Mouse (Mus musculus) kidney, postnatal 36 days (tissue): ENCODE measurements around the gene Tmem169.

Source experiments
- DNase-seq, 2 experiments: peaks; one replicate each; pipeline ENCODE4 v3.0.0; 2021 to 2022; ENCODE audit warnings: mixed read lengths in 2 of 2

Gene Tmem169

DNA sequence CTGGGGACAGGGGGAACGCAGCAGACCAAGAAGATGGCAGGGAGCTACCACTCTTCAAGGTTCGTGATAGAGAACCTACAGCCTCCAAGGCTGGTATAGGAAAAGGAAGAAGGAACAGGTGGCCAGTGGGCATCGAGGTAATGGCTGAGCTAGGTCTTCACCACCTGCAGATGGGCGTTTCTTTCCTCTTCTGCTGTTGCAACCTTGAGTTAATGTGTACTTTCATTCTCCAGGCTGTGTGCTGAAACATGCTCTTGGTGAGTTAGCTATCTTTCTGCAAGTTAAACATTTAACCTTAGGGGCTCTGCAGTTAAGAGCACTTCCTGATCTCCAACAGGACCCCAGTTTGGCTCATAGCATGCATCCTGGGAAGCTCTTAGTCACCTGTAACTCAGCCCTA lies 3.7 kb downstream of the Tmem169 start:
- DNase-seq: peak; percentile 51 to 77

DNA sequence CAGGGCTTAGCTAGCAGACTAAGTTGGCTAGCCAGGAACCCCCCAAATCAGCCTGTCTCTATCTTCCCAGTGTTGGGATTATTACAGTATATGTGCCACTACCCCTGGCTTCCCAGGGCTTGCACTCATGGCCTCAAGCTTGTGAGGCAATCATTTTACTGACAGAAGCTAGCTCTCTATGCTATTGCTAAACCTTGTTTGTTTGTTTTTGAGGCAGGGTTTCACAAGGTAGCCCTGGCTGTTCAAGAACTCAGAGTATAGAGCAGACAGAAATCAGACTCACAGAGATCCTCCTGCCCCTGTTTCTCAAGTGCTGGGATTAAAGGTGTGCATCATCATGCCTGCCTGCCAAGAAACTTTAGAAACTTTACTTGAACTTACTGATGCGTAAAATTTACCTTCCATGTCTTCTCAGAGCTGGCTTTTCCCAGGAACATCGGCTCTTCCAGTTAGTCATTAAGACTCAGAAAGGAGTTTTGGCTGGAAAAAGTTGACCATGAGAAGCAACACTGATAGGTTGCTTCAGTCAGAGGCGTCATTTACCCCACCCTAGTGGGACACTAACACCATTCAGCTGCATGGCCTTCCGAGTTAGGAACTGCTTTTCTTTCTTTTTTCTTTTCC lies 4.5 kb downstream of the Tmem169 start:
- DNase-seq: peak; percentile 29 to 76

DNA sequence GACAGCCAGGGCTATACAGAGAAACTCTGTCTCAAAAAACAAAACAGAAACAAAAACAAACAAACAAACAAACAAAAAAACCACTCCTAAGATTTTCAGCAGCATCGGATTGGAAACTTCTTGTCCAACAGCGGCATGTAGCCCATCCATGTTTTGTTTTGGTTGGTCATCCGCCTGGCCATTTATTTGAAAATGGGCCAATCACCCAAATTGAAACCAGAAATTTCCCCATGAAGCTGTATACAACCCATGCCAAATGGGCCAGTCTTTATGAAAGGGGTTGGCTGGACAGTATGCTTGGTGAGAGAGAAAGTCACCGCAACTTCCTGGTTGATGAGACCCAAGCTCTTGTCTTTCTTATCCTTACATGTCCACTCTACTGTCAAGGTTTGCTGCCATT lies 6.7 kb downstream of the Tmem169 start:
- DNase-seq: no peak

DNA sequence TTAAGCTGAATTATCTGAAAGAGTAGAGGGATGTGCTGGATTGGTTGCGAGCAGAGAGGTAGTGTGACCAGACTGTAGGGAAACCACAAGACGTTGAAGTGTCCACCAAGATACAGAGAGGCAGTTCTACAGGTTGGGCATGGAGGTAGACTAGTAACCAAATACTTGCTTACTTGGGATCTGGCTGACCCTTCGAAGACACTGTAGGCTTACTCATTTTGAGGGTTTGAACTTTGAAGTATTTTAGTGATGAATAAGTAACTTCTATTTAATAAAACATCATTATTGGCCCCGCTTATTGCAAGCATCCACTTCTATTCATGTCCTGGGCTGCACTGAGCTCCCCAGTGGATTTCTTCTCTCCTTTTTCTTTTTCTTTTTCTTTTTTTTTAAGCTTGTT lies 7.3 kb downstream of the Tmem169 start:
- peak in 1 of 2 experiments; percentile 18 for DNase-seq

DNA sequence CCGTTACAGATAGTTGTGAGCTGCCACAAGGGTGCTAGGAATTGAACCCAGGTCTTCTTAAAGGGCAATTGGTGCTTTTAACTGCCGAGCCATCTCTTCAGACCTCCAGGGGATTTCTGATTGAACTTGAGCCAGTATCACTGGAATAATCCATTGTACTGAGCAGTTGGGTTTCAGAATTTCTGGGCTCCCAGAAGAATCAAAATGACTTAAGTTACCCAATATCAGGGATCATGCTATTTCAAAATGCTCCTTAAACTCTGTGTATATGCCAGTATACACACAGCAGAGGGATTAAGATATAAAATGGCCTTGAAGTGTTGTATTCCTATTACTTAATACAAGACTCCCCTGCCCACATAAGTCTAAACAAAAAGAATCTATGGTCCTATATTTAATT lies 7.8 kb downstream of the Tmem169 start:
- no peak for DNase-seq

DNA sequence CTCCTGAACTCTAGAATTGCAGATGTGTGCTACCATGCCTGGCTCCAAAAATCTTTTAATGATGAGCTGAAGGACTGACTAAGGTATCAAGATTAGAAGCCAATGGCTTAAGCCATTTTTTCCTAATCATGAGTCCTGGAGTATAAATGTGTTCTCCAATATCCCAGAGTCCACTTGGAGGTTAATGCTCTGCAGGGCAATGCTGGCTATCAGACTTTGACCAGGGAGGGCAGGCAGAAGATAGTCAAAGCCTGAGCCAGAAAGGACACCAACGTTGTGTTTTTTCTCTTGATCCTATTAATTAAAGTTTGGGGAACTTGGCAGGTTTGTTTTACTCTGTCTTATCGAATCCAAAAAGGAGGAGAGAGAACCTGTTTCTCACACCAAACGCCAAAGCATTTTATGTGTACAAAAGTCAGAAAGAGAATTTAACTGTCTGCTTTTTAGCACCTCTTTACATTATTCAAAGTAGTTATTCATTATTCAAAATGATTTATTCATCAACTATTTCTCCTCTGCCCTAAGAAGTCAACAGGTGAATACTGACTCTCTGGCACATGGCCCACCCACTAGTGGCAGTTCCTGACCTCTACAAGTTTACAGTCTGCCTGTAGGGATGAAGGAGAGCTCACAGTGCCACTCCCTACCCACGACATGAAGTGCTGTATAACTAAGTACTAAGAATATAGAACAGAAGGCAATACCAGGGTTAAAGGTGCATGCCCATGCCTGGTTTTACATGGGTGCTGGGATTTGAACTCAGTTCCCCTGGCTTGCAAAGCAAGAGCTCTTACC lies 9.9 kb downstream of the Tmem169 start:
- DNase-seq: peak; percentile 82 to 87

DNA sequence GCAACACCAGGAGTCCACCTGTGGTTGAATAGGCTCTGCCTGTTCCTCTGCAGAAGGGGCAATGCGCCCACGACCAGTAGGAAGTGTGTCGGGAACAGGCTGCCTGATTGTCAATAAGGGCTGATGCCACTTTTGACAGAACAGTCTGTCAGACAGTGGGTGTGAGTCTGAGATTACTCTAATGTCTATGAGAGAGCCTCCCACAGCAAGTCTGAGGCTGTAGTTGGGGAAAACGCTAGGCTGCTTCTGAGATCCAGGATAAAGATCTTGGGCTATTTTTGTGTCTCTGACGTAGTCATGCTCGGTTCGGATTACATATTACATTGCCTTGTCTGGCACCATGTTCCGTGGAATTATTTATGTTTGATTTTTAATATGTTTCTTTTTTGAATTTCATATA lies 11.6 kb downstream of the Tmem169 start:
- no peak for DNase-seq

DNA sequence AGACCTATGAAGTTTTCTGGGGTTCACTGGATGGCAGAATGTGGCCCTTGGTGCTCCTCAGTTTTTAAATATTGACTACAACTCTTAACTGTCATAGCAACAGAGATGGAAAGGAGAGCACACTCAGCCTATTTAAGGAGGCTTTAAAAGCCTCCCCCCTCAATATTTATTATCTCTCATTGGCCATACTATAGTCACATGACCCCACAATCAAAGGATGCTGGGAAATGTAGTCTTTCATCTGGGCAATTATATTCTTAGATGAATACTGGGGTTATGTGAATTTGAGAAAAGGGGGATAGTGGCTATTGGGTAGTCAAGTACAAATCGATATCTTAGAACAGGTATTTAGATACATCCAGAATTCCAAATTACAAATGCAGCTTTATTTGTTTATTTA lies 17.7 kb downstream of the Tmem169 start:
- DNase-seq: no peak

DNA sequence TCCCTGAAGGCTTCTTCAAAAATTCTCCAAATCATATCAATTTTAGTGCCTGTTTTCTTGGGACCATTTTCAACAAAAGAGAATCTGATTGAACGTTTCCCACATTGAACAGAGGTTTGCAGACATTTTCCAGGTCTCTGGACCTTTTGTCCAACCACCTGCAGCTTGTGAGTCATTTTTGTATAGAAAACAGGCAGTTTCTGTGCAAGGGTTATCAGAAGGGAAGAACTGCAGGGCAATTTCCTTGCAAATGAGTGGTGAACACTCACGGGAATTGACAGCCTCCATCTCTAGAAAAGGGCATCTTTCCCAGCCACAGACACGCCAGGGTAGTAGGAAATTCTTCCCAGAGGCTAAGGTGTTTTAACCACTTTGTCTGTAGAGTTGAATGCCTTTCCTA lies 22.1 kb downstream of the Tmem169 start:
- DNase-seq: no peak

DNA sequence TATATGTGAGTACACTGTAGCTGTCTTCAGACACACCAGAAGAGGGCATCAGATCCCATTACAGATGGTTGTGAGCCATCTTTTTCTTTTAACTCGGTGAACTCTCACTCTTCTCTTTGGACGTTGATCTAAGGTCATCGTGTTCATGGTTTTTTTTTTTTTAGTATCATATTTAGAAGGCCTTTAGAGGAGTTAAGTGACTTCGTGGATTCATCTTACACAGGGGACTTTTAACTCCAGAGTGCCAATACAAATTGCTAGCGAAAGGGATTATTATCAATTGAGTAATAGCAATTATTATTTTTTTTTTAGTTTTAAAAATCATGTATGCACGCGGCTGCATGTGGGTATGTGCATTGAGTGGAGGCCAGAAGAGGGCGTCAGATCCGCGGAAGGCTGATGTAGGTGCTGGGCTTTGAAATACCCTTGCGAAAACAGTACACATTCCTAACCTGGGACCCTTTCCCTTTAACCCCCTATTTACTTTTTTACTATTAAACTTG lies 22.6 kb downstream of the Tmem169 start:
- DNase-seq: peak in 1 of 2 experiments; percentile 64

DNA sequence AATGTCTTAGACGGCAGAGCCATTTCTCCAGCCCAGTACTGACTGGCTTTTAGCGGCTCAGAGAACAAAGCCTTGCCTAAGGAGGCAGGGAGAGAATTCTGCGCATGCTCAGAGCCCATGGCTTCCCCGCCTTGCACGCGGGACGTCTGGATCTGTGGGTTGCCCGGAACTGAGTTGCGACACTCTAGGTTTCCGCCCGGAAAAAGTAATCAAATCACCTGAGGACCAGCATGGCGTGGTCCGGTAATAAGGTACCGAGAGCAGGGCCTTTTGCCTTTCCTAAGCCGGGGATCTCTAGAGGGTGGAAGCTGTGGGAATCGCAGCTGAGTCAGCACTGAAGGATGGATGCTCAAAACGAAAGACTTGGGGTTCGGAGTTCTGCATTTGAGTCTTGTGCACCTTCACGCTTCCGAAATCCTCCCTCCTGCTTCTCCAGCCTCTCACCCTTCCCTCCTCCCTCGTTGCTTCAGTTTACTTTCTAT lies 23.2 kb downstream of the Tmem169 start, which contains the start of gene Xrcc5:
TSS of gene Xrcc5 (plus strand) at position 105 of the 482 bp plus-strand sequence.
- DNase-seq: peak; percentile 94 to 95

DNA sequence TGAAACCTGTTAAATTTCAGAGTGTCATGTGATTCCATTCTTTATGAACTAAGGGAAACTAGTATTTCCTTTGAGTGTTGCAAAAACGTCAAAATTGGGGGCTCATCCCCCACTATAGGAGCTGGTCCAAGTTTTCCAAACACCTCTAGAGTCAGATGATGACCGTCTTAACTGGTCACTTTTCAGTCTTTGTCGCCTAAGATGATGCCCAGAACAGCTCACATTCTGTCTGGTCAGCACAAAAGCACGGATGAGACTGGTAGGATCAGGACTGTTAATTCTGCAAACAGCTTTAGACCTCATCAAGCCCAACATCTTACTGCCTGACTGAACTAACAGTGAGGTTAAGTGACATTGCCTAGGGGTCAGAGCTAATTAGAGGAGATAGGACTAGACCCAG lies 24.8 kb downstream of the Tmem169 start:
- no peak for DNase-seq

DNA sequence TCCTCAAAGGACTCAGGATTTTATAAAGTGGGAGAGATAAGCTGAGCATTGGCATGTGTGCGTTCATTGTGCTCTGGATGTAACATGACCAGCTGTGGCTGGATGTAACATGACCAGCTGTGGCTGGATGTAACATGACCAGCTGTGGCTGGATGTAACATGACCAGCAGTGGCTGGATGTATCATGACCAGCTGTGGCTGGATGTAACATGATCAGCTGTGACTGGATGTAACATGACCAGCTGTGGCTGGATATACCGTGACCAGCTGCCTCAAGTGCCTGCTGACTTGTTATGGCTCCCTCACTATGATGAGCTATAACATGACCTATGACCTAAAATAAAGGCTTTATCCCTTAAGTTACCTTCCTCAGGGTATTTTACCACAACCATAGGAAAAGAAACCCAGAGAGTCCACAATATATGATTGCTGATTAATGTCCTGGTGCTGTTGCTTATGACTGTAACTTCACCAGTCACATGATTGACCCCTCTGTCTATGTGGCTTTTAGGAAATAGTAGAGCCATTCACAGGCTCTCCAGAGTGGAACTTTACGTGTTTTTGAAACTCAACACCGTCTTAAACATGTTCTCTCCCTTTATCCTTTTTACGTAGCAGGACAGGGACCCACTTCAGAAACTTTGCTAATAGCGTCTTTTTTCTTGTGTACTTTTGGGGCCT lies 25.7 kb downstream of the Tmem169 start:
- no peak for DNase-seq

DNA sequence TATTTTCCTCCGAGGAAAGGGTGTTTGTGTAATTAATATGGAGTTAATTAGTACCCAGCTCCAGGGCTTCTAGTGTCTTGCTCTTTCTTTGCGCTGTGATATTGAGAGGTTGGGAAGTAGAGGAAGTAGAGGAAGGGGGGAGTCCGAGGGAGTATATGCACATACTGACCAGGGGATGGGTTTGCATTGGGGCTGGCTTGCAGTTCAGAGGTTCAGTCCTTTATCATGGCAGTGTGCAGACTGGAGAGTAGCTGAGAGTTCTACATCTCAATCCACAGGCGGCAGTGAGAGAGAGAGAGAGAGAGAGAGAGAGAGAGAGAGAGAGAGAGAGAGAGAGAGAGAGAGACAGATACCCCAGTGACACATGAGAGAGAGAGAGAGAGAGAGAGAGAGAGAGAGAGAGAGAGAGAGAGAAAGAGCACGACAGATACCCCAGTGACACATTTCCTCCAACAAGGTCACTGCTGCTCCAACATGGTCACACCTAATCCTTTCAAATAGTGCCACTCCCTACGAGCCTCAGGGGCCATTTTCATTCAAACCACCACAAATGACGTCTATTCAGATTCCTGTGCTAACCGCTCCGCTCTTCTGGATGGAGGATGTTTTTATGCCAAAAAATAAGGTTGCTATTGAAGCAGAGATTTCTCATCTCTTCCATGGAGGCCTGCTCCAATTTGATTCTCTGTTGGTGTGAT lies 28.7 kb downstream of the Tmem169 start:
- no peak for DNase-seq

DNA sequence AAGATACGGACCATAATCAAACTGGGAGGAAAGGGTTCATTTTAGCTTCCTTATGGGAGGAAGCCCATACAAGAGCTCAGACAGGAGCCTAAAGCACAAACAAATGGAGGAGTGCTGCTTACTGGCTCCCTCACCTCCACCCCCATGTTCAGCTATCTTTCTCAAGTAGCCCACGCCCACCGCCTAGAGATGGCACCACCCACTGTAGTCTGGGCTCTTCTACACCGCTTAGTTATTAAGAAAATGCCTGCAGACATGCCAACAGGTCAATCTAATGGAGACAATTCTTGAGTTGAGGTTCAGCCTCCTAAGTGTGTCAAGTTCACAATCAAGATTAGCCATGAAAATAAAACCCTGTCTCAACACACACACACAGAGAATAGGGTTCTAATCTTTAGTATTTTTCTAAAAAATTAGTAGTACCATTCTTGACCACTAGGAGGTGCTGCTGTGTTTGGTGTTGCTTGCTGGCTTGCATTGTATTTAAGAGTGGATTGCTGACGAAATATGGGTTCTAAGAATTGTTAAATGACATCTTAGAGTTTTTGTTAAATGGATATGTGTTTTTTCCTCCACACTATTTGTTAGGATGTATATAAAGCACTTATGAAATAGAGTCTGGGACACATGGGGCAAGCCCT lies 29.4 kb downstream of the Tmem169 start:
- no peak for DNase-seq

DNA sequence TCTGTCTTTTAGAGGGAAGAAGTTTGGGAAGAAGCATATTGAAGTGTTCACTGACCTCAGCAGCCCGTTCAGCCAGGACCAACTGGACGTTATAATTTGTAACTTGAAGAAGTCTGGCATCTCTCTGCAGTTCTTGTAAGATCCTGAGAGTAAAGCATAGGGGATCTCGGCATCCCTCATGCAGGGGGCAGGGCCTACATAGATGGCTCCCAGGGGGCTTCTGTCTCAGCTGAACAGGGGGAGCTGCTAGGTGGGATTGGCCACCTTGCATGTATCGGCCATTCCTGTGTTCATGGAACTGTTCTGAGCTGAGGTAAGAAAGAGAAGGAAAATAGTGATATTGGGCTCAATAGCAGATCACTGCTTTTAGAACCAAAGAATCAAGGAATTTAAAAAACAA lies 31.3 kb downstream of the Tmem169 start:
- DNase-seq: no peak

DNA sequence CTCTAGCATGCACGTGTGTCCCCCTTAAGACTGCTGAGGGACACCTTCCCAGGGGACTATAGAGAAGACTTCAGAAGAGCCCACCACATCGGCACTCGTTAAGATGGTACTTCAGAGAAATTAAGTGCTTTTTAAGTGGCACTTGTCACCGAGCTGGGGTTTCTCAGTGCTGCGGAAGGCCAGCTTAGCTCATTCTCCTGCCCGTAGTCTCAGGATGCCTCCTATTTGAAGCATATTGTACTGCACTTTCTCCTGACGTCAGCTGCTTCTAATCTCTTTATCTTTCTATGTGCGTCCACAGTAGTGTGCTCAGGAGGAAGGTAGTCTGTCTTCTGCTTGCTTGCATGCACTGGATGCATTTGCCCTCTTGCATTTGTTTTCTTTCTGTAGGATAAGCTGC lies 32.2 kb downstream of the Tmem169 start:
- no peak for DNase-seq

DNA sequence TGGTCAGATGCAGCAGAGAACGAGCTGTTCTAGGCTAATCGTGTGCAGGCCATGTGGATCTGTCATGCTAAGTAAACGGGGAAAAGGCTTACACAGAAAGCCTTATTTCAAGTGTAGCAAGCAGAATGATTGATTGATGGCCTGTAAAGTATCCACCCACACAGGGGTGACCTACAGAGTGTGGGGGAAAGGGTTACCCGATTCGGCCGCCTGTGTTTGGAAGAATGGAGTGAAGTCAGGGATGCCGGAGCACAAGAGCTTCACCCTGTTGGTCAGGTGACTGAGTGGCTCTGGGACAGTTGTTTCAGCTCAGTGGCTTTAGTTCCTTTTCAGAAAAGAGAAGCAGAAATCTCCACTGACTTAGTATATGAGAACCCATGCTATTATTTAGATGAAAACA lies 32.7 kb downstream of the Tmem169 start:
- DNase-seq: no peak

DNA sequence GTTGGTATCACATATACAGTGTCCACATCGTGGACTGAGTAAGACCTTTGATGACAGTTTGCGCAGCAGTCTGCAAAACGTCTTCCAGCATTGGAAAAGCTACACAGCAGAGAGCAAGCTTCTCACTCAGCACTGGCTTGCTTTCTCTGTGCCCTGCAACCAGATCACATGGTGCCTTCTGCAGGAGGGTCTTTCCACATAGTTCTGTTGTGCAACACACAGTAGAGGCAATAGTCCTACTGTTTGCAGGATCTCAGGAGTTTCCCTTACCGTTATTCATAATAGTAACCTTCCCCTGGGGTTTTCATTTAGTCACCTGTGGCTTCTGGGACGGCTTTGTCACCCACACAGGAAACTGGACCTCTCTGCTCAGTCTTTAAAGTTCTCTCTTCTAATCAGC lies 36.6 kb downstream of the Tmem169 start:
- no peak for DNase-seq

DNA sequence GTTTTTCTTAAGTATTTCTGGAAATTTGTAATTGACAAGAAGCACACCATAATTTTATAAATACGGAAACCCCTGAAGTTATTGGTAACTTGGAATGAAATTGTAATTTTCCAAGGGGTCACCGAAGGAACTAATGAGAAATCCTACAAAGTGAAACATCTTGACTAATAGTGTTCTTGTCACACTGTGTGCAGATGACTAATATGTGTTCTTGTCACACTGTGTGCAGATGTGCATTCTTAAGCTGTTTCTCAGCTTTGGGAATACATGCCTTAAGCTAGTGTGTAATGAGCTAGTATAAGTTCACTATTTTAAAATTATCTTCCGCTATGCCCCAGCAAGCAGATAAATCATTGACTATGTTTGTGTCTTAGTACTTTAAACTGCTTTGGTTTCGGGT lies 39.1 kb downstream of the Tmem169 start:
- DNase-seq: peak in 1 of 2 experiments; percentile 24

DNA sequence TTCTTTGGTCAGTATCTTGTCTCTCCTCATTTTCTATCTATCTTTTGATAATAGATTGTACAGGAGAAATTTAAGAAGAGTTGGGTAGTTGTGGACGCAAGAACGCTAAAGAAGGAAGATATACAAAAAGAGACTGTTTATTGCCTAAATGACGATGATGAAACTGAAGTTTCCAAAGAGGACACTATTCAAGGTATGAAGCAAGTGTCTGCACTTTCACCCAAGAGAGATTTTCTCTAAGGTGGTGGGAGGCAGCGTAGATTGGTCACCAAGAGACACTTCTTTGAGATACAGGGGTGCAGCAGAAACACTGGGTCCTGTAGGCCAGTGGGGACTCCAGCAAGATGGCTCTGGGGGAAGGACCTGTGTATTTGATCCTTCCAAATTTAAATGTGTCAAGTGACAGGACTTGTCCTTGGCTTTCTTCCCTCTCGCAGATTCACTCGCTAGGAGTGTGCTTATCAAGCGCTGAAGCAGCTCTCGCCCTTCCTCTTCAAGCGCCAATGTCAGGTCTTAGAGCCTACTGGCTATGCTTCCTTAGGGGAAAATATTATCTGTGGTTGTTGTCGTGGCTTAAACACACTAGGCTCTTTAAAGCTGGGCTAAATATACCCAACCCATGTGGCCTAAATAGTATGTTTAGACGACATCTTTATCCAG lies 42.1 kb downstream of the Tmem169 start:
- DNase-seq: no peak

DNA sequence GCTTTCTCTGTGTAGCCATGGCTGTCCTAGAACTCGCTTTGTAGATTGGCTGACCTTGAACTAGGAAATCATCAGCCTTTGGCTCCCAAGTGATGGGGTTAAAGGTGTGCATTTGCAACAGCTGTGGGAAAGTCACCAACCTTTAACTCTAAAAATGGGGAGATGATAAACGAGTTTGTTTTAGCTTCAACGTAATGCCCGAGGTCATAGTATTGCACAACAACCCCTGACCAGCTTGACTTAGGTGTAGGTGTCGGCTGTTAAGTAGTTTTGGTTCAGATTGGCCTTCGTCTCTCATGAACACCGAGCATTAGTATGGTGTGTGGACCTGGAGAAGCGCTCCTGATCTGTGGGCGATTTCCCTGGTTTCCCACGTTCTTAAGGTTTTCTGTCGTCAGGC lies 50.6 kb downstream of the Tmem169 start:
- no peak for DNase-seq
